Mouse (Mus musculus) adrenal gland, postnatal 36 days (tissue): ENCODE results near the gene Impdh2. TPM values are rescaled to one million over a fixed set of nuclear protein-coding genes. Genes with fewer than 3 reads are reported as not detected.

Experiments used
- DNase-seq, 2 experiments: peaks; one replicate each; pipeline ENCODE4 v3.0.0; 2021; ENCODE audit warnings: mixed read lengths in 1 of 2
- total RNA-seq, 2 experiments: library from RNA; stranded (reverse); gene quantifications; 2 replicates each; pipeline ENCODE4 v1.2.3; 2021

The Impdh2 gene
- total RNA-seq, 2 experiments from 2014 or later = 76.8 to 118 TPM

GRCm38 (mm10) chr9:108569381-108570206, 9.5 kb downstream of the Impdh2 start, which contains the start of gene Dalrd3:
TSS of gene Dalrd3 (plus strand) at chr9:108569886.
- peak; percentile 94 to 96 for DNase-seq

DNA sequence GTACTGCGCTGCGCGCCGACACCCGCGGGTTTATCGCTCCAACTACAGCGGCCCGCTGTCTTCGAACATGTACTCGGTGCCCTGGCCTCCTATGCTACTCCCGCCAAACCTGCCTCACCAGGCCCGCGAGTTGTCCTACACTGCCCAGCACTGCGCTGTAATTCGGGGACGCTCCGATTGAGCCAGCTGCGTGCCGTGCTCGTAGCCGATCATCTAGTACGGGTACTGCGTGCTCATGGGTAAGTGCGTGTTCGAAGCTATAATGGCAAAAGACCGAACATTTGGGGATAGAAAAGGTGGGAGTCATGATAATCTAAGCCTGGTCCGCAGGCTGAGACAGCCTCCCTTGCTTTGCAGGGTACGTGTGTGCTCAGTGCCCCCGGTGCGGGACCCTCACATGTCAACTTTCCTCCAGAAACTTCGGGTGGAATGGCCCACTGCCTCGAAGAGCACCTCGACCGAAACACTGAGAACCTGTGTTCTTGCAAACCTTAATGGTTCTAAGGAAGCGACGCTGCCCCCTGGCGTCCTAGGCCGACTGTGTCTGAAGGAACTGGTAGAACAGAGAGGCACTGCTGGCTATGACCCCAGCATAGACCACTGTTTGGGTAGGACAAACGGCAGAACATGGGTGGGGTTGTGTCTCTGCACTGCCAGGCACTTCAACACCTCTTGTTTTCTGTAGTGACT, 10.3 kb downstream of the Impdh2 start:
- peak; percentile 87 to 91 for DNase-seq

- no peak for DNase-seq
Observed at GRCm38 (mm10) chr9:108571401-108571973, 11.4 kb downstream of the Impdh2 start.

DNA sequence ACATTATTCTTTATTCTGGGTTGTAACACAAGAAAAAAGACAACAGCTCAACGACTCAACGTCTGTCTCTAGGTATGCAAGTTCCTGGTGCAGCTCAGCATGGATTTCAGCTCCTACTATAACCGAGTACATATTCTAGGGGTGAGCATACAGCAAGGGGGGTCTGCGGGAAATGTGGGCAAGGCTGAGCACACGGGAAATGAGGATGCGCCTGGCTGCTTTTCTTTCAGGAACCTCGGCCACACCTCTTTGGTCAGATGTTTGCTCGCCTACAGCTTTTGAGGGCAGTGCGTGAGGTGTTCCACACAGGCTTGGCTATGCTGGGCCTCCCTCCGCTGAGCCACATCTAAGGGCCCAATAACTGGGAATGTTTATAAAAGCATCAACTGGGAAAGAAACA, 12.2 kb downstream of the Impdh2 start:
- DNase-seq = no peak

GRCm38 (mm10) chr9:108573774-108574690, 13.9 kb downstream of the Impdh2 start:
- DNase-seq = peak; percentile 60 to 79

DNA sequence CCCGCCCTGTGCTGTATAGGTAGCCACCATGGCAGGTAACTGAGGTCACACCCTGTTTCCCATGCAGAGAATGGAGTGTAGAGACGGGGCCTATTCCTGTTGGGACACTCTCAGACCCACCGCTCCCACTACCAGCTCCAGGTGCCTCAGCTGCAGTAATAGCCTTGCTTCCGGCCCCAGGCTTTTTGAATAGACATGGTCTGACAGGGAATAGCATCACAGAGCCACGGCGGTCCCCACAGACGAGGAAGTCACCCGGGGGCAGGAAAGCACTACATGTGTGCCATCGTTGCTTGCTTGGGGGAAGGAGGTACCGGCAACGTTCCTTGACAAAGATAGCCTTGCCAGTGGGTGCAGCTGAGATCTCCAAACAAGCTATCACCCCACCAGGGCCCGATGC, 14.8 kb downstream of the Impdh2 start:
- DNase-seq = no peak

- DNase-seq = no peak
Observed at GRCm38 (mm10) chr9:108575321-108576297, 15.5 kb downstream of the Impdh2 start.

DNA sequence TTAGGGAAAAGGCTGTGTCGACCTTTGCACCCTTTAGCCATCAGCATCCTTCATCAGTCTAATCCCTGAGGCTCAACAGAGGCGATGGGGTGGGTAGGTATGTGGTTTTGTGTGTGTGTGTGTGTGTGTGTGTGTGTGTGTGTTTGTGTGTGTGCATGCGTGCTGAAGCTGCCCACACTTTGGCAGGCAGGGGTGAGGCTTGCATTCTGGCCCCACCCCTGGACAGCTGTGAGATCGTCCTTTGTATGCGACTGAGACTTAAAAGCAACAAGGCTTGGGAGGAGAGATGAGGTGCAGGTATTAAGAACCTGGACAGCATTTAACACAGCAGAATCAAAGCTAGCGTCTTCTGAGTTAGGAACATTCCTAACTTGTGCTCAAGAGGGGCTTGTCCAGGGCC, 16.9 kb downstream of the Impdh2 start:
- DNase-seq = no peak

DNA sequence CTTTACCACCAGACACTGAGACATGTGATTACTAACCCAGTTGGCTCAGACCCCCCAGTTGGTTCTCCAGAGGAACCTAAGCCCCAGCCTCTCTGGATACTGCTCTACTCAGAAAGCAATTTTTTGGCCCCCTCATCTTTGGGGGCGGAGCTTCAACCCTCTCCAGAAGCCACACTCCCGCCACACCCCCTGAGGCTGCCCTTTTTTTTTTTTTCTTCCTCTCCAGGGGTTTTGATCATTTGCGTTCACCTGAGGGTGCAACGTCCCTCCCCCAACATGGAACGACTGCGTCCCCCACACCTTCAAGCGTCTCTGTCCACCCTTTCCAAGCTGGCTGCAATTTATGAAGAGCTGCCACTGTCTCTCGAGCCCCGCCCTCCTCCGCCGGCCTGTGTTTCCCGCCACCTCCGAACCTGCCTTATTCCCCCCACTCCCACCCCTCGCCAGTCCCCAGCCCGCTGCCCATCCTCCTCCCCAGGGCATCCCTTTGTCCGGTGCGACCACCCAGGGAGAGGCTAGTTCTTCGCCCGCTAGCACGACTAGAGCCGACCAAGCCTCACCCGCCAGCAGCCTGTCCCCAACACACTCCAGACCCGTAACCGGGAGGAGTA, 18.0 kb downstream of the Impdh2 start:
- peak; percentile 59 to 79 for DNase-seq

GRCm38 (mm10) chr9:108578545-108579343, 18.7 kb downstream of the Impdh2 start, which contains the start of gene Wdr6:
TSS of gene Wdr6 (minus strand) at chr9:108578739.
- peak; percentile 94 to 96 for DNase-seq

- DNase-seq = peak; percentile 62 to 69
Observed at GRCm38 (mm10) chr9:108579344-108579690, 19.2 kb downstream of the Impdh2 start.

GRCm38 (mm10) chr9:108587571-108588180, 27.6 kb downstream of the Impdh2 start:
- peak; percentile 74 to 77 for DNase-seq

- no peak for DNase-seq
Observed at GRCm38 (mm10) chr9:108589229-108589628, 29.1 kb downstream of the Impdh2 start.

DNA sequence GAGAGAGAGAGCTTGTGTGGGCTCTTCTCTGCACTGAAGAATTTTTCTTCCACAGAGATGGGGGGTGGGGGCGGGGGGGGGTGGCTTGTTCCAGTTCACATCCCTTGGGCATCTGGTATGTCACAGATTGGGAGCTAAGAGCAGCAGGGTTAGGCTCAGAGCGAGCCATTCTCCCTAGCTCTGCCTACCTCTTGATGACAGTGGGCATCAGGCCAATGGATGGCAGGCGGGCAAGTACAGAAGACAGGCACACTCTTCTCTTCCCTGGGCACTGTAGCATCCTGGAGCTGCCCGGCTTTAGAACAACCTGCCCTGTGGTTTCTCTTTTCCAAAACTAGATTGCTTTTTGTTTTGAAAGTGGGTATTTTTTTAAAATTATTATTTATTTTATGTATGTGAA, 31.4 kb downstream of the Impdh2 start:
- DNase-seq = no peak

GRCm38 (mm10) chr9:108594354-108594753, 34.3 kb downstream of the Impdh2 start:
- DNase-seq = no peak

DNA sequence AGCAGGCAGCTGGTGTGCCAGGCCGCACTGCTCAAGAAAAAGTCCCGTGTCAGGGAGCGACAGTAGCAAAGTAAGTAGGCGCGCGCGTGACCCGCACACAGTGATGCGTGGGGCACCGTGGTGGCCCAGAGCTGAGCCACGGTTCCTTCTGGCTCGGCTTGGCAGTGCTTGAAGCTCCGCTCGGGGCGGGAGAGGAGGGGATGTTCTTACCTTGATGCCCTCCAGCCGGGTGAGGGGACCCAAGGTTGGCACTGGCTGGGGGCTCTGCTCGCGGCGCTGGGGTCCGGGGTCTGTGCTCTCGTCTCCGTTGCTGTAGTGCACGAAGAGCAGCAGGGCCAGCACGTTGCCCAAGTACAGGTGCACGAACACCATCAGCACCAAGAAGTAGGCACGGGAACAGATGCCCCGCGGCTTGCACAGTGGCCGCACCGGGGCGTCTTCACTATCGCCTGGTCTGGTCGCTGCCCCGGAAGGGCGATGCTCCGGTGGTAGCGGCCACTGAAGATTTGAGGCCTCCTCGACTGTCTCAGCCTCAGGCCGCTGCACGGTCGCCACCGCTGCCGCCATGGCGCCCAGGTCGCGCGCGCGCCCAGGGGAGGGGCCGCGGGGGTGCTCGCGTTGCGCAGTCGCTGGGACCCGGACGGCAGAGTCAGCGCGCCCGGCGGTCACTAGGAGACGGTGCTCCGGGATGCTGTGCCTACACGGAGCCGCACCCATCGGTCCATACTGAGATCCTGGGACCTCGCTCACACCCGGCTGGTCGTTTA, 37.1 kb downstream of the Impdh2 start, which contains the start of gene P4htm:
TSS of gene P4htm (minus strand) at position 670 of the 767 bp plus-strand sequence.
- peak; percentile 79 to 86 for DNase-seq

GRCm38 (mm10) chr9:108599021-108599566, 39.0 kb downstream of the Impdh2 start:
- no peak for DNase-seq

GRCm38 (mm10) chr9:108600011-108600410, 39.9 kb downstream of the Impdh2 start:
- DNase-seq = no peak
